Comparison of ENCODE assay signal across 8 mouse cellular contexts in the genomic region with DNA sequence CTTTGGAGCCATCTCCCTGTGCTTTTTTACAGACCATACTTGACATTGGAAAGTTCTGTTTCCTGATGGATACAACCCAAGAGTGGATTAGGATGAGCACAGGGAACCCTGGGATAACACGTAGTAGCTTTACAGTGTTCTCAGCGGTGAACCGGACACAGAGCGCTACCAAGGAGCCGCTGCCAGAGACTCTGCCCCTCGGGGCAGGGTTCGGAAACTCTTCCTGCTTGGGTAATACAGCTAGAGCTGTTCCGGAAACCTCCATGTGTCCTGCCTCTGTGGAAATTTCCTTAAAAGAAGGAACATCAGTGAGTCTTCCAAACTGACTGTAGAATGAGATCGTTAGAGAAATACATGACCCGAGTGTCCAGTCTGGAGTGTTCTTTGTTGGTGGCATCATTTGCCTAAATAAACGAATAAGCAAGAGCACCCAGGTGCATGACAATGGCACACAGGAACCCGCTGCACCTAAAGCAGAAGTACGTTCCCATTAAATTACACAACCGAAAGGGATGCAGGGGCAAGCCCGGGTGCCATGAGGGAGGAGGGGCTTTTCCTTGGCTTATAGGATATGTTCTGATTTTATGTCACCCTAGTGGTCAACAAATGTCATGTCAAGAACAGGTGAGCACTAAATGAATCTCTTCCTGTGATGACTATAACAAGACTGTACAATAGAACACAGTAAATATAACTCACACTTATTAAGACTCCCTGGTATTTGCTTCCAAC.
DNase-seq lines count a peak whose midpoint lies in the region; ATAC-seq and TF ChIP-seq lines count a peak whose summit lies in the region.

No protein-coding gene starts in this region.

- no peak overlapping the region for H3K9ac ChIP-seq in hindbrain, embryonic 12.5 days
- no peak overlapping the region for H3K9ac ChIP-seq in liver, postnatal 0 days (replicated peaks)

- H3K4me1 ChIP-seq in hindbrain, embryonic 12.5 days: peaks cover 6% of the 10 kb centered on the region; the same call in 1 of the 2 replicates
- H3K4me1 ChIP-seq in liver, postnatal 0 days (ENCODE audit: insufficient read depth): peaks cover 5% of the 10 kb centered on the region; the same call in 1 of the 2 replicates

- no peaks in the 10 kb centered on the region for H3K9me3 ChIP-seq in hindbrain, embryonic 12.5 days (replicated peaks)
- H3K9me3 ChIP-seq in liver, postnatal 0 days (ENCODE audit: low read length): no peaks in the 10 kb centered on the region

- 61% methylated on average over 15 of the region's 15 CpGs for WGBS in hindbrain, embryonic 12.5 days
- 54% methylated on average over 15 of the region's 15 CpGs for WGBS in liver, postnatal 0 days (ENCODE audit: insufficient replicate concordance)

- no peak overlapping the region for H3K27ac ChIP-seq in hindbrain, embryonic 12.5 days
- H3K27ac ChIP-seq in liver, postnatal 0 days (ENCODE audit: low read depth): no peak overlapping the region

- peak; percentile 19; the same call in 1 of the 2 replicates for TF ChIP-seq CTCF in liver, postnatal 0 days (IDR thresholded peaks at IDR 0.05; ENCODE audit: low read depth)

- H3K4me2 ChIP-seq in hindbrain, embryonic 12.5 days (replicated peaks): peak overlapping the region; percentile 40
- peak overlapping the region; percentile 55 for H3K4me2 ChIP-seq in liver, postnatal 0 days (ENCODE audit: low read depth, low read length)

- H3K36me3 ChIP-seq in hindbrain, embryonic 12.5 days: no peaks in the 10 kb centered on the region
- H3K36me3 ChIP-seq in liver, postnatal 0 days (replicated peaks; ENCODE audit: insufficient read depth, low read length): no peaks in the 10 kb centered on the region

- H3K27me3 ChIP-seq in hindbrain, embryonic 12.5 days: 0 out of 2 replicates have a peak, but pooled peaks cover 7% of the 10 kb centered on the region
- no peaks in the 10 kb centered on the region for H3K27me3 ChIP-seq in liver, postnatal 0 days (ENCODE audit: insufficient read depth, low read length)

- no peak for TF ChIP-seq EP300 in liver, postnatal 0 days (IDR thresholded peaks at IDR 0.05; ENCODE audit: low read depth)

- no peak overlapping the region for H3K4me3 ChIP-seq in hindbrain, embryonic 12.5 days
- no peak overlapping the region for H3K4me3 ChIP-seq in liver, postnatal 0 days (ENCODE audit: low read depth, low read length)

- peak; percentile 15 for DNase-seq in adrenal gland, postnatal 14 days
- no peak for DNase-seq in adrenal gland, postnatal 36 days
- peak; percentile 6 for DNase-seq in A20 (ENCODE audit: low read depth, low spot score)
- DNase-seq in liver, postnatal 0 days: no peak
- DNase-seq in thymus, postnatal 4 days: no peak
- no peak for DNase-seq in frontal cortex, postnatal 14 days (ENCODE audit: low spot score in 2 of 2)
- no peak for DNase-seq in gastrocnemius, postnatal 36 days

- ATAC-seq in hindbrain, embryonic 12.5 days (ENCODE audit: low FRiP score): no peak
- ATAC-seq in liver, postnatal 0 days: peak; percentile 44; the same call in 1 of the 2 replicates

- intact Hi-C loops in gastrocnemius, postnatal 36 days (cut with DNase I): no loop called here

Comparison
In these comparisons a context has a peak if more than half of its experiments do, and no peak if none do; other contexts are left out.
1. DNase-seq: peak in adrenal gland, postnatal 14 days (single experiment) and A20 (single experiment); none in adrenal gland, postnatal 36 days (0 of 2), liver, postnatal 0 days (single experiment), thymus, postnatal 4 days (single experiment), frontal cortex, postnatal 14 days (0 of 2) and gastrocnemius, postnatal 36 days (0 of 2).